Mouse (Mus musculus) frontal cortex, postnatal 10 days (tissue): ENCODE measurements around the gene Lat2.
"Not testable (repeated sequence)": the region's sequence is repeated elsewhere in the genome, so short reads cannot be mapped to it uniquely, and the experiment has no call there.

ENCODE experiments used
- DNase-seq, 2 experiments: peaks; one replicate each; pipeline ENCODE4 v3.0.0; 2022; ENCODE audit warnings: low spot score in 2 of 2, mixed read lengths in 1 of 2

Gene Lat2

DNA sequence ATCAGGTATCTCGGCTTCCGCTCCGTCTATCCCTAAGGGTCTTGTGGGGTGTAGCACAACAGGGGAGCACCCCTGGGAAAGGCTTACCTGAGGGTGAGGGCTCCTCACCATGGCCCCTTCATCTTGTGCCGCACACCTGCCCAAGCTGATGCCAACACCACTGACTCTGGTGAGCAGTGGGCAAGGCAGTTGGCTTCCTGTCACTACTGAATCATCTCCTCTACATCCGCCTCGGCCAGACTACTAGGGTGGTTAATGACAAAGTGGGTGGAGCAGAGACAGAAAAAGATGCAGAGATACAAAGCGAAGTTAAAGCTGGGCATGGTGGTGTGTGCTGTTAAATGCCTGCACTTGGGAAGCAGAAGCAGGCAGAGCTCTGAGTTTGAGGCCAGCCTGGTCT is at the start of gene Lat2:
TSS of gene Lat2 (minus strand) at position 224 of the 400 bp plus-strand sequence.
- DNase-seq: no peak

DNA sequence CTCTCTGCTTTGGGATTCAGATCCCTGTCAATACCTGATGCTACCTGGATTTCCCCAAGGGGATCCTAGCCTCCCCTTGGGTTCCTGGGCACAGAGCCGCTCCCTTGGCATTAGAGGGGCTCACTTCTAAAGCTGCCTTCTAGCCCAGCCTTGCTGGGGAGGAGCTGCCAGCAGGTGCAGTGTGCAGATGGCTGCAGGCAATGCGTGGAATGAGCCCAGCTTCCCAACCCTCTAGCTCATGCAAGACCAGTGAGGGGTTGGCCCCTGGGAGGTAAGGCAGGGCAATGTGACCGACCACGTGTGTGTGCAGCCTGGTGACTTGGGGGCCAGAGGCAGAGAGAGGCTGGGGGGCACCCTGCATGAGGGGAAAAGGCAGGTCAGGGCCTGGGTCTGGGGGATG is 41.9 kb upstream of the Lat2 start:
- no peak for DNase-seq

DNA sequence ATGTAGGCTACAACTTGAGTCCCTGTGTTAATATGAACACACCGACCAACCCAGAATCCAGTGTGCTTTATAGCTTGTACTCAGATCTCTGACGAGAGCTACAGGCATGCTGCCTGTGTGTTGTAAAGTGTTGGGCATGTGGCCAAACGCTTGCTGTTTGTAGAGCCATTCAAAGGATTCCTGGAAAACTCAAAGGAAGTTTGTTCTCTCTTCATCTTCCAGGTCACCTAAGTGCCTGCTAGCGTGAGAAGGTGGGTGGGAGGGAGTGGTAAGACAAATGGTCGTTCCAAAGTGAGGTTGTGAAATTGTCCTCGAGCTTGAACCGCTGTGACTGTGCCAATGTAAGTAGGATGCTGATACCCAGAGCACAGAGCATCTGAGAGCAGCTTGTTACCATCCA is 37.2 kb upstream of the Lat2 start:
- no peak for DNase-seq

DNA sequence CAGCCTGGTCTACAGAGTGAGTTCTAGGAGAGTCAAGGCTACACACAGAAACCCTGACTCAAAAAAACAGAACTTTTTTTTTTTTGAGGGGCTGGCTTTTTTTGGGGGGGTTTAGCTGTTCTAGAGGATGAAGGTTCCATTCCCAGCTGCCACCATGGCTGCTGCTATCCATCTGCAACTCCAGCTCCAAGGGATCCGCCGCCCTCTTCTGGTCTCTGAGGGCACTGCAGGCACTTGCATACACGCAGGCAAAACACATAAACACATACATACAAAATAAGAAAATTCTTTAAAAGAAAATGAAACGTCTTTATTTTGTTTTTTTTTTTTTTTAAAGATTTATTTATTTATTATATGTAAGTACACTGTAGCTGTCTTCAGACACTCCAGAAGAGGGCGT is 36.1 kb upstream of the Lat2 start:
- no peak for DNase-seq

DNA sequence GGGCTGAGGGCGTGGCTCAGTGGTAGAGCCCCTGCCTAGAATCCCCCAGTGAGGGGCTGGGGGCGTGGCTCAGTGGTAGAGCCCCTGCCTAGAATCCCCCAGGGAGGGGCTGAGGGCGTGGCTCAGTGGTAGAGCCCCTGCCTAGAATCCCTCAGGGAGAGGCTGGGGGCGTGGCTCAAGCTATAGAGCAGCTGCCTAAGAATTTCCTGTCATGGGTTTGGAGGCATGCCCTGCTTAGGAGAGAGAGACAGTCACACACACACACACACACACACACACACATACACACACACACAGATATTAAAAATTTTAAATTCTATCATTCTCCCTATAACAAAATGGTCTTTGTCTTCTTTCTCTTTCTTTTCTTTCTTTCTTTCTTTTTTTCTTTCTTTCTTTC is 34.2 kb upstream of the Lat2 start:
- DNase-seq: not testable (repeated sequence)

DNA sequence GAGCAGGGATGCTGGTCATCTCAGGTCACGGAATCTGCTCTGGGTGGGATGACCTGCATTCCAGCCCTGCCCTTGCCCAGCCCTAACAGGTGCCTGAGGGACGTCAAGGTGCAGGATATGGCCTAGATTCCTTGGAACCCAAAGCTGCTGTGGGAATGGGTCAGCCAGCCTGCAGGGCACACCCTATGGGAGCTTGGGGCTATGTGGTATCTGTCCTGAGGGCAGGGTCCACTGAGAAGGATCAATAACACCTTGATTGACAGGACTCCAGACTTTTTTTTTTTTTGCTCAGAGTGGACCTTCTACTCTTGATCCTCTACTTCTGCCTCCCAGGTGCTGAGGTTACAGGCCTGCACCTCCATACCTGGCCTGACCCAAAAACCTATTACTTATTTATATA is 32.6 kb upstream of the Lat2 start:
- no peak for DNase-seq

DNA sequence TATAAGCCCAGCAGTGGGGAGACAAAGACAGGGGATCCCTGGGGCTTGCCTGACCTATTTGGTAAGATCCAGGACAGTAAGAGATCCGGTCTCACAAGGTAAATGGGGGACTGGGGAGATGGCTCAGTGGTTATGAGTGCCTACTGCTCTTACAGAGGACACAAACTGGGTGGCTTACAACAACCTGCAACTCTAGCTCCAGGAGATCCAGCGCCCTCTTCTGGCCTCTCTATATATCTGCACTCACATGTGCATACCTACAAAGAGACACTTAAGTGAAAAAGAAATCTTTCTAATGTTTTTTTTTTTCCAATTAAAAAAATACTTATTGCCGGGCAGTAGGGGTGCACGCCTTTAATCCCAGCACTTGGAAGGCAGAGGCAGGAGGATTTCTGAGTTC is 31.6 kb upstream of the Lat2 start:
- DNase-seq: no peak

GRCm38 (mm10) chr5:134644643-134645118 is 29.9 kb upstream of the Lat2 start:
- DNase-seq: no peak

DNA sequence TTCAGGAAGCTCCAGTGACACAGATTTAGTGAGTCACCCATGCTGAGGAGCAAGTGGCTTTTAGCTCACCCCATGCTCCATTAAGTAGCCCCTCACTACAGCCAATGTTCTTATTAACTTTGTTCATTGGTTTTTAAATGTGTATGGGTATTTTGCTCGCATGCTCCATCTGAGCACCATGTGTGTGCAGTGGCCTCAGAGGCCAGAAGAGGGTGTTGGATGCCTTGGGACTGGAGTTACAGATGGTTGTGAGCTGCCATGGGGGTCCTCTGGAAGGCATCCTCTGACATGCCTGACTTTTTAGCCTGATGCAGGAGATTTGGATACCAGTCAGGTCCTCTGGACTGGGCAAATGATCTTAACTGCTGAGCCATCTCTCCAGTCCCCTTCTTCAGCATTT is 29.3 kb upstream of the Lat2 start:
- DNase-seq: no peak

DNA sequence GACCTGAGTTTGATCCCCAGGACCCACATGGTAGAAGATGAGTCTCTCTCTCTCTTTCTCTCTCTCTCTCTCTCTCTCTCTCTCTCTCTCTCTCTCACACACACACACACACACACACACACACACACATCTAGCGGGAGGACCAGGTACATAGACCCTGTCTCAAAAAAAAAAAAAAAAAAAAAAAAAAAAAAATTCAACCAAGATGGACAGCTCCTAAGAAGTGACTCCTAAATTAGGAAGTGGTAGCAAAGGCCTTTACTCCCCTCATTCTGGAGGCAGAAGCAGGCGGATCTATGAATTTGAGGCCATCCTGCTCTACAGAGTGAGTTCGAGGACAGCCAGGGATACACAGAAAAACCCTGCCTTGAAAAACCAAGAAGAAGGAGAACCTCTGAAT is 25.5 kb upstream of the Lat2 start:
- DNase-seq: no peak

DNA sequence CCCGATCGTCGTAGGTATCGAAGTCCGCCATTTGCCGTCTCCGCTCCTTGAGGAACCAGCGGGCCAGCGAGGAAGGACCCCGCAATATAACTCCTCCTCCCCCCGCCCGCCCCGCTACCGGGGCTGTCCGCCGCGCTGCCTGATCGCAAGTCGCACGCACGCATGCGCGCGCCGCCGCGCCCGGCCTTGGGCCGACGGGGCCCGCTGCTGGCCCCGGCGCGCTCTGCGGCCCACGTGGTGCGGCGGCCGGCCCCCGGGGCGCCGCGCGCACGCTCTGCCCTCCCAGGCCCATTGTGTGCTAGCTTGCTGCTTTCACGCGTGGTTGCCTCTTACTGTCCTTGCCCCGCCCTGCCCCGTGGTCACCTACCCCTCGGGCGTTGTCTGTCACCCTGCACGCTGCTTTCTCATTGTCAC is 24.5 kb upstream of the Lat2 start, which contains the start of gene Eif4h:
TSS of gene Eif4h (minus strand) at position 222 of the 414 bp plus-strand sequence.
- peak; percentile 94 to 96 for DNase-seq

GRCm38 (mm10) chr5:134638461-134639268 is 23.8 kb upstream of the Lat2 start:
- DNase-seq: peak in 1 of 2 experiments; percentile 29

DNA sequence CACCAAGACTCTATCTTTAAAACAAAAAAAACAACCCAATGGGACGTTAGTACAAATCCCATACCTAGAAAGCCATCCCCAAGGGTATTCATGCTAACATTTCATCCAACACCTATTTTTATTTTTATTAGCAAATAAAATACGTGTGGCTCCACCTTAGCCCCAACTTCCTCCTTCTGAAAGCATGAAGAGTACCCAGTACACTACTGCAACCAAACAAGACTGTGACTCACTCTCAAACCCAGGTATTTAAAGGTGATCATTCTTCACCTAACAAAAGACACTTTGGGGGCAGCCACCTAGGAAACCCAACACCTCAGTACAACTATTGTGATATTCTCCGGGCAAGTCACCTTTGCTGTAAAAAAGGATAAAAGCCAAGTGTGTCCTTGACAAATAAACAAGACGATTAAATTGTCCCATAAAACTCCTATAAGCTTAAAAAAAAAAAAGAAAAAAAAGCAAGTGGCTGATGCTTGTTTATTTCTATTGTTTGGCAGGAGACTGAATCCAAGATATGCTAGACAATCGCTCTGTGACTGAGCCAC is 23.1 kb upstream of the Lat2 start:
- no peak for DNase-seq

- no peak for DNase-seq
Measured at GRCm38 (mm10) chr5:134632841-134633240, 18.0 kb upstream of the Lat2 start.

DNA sequence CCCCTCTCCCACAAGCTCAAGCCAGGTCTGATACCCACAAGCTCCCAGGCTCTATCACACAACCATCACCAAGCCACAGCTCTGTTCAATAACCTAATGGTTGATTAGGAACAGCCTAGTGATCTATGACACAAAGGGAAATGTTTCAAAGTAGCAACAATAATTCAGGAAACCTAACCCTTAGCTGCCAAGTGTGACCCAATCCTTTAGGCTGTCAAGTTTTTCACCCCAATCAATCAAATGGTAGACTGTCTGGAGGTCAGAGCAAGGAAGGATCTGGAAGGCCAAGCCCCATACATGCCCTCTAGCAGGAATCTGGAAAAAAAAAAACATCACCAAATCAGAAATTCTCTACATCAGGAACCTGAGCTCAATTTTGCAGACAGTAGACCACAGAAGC is 16.0 kb upstream of the Lat2 start:
- no peak for DNase-seq

DNA sequence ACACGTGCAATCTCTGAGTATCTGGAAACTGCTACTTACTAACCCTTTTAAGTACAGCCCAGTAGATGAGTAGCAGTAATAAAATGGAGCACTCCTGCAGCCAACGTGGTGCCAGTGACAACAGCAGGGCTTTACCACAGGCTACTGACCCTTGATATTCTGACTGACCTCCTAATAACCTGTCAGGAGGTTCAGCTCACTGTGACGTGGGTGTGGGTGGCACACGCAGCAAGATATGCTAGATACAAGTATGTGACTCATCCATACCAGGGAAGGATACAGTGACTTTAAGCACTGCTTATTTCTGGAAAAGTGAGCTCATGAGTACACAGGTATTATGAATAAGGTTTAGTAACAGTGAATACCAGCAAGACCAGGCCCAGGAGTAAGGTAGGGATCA is 14.7 kb upstream of the Lat2 start:
- no peak for DNase-seq

DNA sequence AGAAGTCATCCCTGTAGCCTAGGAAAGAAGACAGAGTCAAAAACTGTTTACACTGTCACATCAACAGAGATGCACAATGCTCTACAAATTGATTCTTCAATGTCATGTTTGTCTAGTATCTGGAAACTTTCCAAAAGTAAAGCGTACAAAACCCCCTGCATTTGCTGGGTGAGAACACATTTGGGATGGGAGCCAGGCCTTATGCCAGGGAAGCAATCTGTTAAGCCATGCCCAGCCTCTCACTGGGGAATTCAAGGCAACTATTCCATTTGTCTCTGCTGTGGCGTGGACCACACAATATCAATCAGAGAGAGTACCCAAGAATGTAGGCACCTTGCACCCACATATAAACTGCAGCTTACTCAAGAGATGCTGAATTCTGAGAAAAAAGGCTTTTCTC is 7.2 kb upstream of the Lat2 start:
- DNase-seq: no peak

GRCm38 (mm10) chr5:134621099-134621640 is 6.3 kb upstream of the Lat2 start:
- DNase-seq: no peak

DNA sequence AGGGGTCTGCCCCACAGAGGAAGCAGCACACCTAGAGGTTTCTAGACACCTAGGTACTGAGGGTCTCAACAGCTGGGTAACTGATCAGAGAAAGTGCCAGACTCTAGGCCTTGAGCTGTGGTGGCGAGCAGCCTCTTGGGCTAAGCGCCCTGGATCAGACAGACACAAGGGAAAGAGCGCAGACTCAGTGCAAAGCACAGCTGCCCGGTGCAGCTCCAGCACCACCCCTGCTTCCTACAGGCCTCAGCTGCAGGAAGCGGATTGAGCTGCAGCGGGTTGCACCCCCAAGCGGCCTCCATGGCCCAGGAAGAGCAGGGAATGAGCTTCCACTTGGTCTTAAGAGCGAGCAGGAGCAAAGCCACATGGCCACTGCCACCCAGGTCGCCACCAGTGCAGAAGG is 5.6 kb upstream of the Lat2 start:
- no peak for DNase-seq

GRCm38 (mm10) chr5:134617071-134617470 is 2.2 kb upstream of the Lat2 start:
- peak in 1 of 2 experiments; percentile 52 for DNase-seq

- DNase-seq: no peak
Measured at GRCm38 (mm10) chr5:134615780-134616179, 955 bp upstream of the Lat2 start.

DNA sequence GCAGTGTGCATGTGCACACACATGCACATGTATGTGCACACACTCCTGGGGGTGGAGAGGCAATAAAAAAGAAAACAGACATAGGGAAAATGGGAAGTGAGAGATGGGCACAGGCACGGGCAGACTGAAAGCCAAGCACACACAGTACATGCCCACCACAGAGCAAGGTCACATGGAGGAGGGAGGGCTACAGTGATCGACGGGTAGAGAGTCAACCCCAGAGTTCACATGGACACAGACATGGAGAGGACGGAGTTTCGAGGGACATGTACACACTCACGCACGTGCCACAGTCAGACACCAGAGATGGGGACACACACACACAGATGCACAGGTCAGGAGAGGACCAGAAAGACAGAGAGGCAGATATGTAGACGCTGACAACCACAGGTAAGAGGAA is 555 bp upstream of the Lat2 start:
- no peak for DNase-seq

- no peak for DNase-seq
Measured at GRCm38 (mm10) chr5:134614296-134614695, 529 bp downstream of the Lat2 start.
